Mouse (Mus musculus) telencephalon, adult 2 months (tissue): ENCODE results near the gene Tmem121.
"Not testable (repeated sequence)": the region's sequence is repeated elsewhere in the genome, so short reads cannot be mapped to it uniquely, and the experiment has no call there.

ENCODE experiments used
- DNase-seq: peaks from one replicate; pipeline ENCODE4 v3.0.0-alpha.2; 2011; ENCODE audit warnings: low read depth, low spot score

Gene Tmem121

DNA sequence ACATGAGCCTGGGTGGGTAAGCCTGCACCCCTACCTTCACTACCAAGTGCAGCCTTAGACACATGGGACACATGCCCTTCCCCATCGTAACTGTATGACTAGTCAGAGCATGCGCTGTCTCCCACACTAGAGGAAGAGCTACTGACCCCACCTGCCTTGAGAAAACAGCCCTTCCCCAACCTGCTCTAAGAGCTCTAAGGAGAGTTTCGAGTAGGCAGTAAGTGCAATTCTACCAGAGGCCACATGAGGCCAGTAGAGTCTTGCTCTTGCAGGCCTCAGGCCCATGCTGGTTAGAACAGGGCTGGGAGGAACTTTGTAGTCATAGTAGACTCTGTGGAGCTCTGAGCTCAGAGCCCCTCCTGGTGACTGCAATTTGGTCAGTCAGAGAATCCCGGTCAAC, 34.7 kb downstream of the Tmem121 start:
- no peak for DNase-seq

DNA sequence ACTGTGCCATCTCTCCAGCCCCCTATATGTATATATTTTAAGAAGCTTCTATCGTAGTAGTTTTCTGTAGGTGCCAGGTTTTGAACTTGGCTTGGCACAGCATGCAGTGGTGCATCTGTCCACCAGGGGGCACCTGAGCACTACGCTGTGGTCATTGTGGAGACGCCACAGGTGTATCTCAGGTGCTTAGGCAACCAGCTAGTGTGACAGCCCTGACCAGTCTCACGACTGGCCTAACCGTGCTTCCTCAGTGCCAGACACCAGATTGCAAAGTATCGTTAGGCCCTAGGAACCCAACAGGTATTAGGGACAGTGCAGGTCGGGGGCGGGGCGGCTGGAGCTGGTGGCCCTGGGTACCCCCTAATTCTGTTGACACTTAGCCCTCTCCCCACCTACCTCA, 35.6 kb downstream of the Tmem121 start:
- no peak for DNase-seq

DNA sequence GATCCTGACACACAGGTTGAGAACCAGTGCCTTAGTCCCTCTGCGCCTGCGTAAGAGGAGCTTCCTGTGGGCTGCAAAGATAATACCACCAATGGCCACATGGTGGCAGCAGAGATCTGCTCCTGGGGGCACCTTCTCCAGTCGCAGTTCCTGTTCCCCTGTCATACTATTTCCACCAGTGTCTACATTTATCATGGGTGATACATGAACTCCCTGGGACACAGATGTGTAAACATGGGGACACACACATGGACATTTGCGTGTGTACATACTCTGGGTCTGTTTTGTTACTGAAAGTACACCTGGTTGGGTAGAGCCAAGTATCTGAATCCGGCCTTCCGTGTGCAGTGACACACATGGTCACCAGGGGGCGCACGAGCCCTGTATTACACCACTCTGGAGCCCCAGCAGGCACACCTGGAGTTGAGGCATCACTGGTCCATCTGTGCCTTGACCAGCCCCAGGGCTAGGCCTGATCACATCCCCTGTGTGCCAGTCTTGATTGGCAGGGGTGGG, 36.4 kb downstream of the Tmem121 start:
- no peak for DNase-seq

DNA sequence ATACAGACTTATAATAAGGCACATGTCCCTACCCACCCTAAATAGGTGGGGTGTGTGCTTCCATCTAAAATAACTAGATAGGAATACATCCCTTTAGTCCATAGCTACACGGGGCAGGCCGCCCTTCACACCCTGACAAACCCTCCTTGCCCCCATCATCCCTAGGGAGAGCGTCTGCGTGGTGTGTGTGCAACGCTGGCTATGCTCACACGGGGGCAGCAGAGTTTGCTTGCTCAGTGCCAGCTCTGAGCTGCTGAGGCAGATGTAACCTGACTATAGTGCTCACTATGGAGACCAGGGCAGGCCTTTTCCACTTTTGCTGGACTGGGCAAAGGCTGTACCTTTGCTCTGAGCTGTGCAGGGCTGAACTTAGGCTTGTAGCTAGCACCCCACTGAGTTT, 37.0 kb downstream of the Tmem121 start:
- DNase-seq: no peak

DNA sequence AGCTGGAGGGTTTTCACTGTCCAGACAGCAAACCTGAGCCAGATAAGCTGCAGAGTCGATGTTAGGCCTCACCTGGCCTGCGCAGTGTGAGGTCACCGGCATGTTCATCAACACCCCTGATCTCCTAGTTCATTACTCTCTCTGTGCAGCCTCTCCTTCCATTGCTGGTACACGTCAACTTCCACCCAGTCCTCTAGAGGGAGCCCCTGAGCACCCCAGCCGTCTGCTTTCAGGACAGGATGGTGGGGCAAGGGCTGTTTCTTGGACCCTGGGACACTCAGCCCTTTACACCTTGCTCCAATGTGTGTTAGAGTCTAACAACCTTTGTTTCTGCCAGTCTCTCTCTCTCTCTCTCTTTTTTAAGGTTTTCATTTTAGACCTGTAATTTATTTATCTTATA, 38.5 kb downstream of the Tmem121 start:
- DNase-seq: no peak

DNA sequence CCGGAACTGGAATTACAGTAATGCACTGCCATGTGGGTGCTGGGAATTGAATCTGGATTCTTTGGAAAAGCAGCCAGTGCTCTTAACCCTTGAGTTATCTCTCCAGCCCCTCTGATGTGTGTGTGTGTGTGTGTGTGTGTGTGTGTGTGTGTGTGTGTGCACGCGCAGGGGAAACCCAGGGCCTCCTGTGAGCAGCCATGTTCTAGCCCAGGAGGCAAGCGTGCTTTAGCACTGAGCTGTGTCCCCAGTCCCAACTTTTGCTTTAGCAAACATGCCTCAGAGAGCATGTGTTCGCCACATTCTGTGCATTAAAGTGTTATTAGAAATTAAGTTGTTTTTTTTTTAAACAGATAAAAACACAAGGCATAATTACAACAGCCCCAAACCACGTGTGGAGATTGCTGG, 39.0 kb downstream of the Tmem121 start:
- no peak for DNase-seq

DNA sequence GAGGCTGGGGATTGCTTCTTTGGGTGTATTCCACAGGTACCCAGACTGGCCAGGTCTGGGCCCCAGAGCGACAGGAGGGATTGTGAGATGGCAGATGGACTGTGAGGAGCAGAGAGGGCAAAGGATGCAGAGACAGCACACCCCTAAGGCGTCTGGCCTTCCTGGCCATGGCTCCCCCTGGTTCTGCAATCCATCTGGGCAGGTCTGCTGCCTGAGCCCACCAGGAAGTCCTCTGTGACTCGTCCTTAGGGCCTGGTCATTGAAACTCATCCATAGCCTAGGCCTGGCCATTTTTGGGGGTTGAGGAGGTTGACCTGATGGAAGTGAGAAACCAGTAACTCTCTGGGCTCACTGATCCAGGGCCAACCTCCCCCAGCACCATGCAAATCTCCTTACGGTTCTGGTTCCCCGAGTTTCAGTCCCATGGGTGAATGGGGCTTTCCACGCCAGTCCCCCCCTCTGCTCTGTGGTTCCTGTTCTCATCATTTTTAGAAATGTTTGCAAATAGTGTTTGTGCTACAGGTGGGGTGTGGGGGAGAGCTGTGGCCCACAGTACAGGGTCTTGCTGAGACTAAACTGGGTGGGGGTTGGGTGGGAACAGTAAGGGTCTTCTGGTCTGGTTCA, 42.4 kb downstream of the Tmem121 start:
- DNase-seq: no peak

DNA sequence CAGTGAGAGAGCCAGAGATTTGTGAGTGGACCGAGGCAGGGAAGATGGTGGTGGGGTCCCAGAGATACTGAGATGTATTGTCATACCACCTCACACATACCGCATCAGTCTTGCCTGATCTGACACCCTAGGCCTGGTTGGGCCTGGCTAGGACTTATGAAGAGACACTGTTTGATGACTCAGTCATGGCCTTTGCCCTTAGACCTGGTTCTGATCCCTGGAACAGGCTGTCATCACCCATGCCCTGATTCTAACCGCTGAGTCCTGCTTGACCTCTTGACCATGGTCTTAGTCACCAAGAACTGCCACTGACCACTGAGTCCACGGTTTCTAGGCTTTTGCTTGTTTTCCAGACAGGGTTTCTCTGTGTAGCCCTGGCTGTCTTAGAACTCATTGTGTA, 45.0 kb downstream of the Tmem121 start:
- DNase-seq: no peak

DNA sequence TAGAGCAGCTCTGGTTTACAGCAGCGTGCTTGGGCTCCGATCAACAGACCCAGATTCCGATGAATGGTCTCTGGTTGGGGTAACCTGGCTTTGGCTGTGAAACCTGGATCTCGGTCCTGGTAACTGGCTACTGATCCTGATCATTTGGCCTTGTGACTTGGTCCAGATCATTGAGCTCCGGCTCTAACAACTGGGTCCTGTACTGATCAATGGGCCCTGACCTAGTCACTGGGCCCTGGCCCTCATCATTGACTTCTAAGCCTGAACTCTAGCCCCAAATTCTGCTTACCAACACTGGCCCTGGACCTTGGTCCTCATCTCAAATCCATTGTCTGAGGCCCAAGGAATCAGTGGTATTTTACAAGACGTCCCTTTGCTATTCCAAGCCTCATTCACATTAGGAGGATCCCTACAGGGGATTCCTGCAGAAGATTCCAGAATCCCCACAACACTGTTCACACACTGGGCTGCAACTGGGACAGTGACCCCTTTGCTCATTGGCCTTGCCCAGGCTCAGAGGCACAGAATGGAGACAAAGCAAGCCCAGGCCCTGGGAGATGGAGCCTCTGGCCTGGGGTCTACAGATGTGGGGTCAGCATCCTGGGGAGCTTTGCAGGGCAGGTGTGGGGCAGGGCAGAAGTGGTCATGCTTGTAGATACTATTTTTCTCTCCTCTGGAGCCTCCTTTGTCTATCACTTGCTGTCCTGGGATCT, 46.0 kb downstream of the Tmem121 start:
- not testable (repeated sequence) for DNase-seq

DNA sequence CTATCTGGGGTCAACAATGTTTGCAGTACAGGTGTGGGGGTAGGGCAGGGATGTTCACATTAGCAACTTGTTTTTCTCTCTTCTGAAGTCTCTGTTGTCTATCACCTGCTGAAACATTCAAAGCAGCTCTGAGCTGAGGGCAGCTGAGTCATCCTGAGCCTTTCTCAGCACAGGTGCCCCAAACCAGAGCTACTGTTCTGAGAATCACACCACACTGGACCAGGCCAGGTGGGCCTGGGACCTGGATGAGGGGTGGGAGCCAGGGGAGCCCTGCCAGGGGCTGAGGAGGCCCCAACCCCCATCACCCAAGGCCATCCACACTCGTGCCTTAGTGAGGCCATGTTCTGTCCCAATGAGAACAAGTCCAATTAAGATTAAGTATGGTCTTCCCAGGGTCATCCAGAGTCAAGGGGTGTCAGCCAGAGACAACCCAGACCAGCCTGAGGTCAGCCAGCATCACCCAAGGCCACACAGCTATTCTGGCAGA, 46.6 kb downstream of the Tmem121 start:
- DNase-seq: not testable (repeated sequence)
